Mouse (Mus musculus): ENCODE data around the gene Krt33a.

Gene Krt33a

GRCm38 (mm10) chr11:99994384-99994661, 21.7 kb downstream of the Krt33a start:
- no peak for TF ChIP-seq NANOG (IDR thresholded peaks at IDR 0.05; ENCODE audit: borderline replicate concordance, low read length)
- no peak for TF ChIP-seq CTCF (conservative IDR thresholded peaks at IDR 0.05; ENCODE audit: low read length)
- TF ChIP-seq POU5F1 (IDR thresholded peaks at IDR 0.05; ENCODE audit: borderline replicate concordance, low read length) = no peak
- no peaks in the 10 kb centered on the region for H3K9me3 ChIP-seq (ENCODE audit: low read length)
- H3K4me1 ChIP-seq (replicated peaks; ENCODE audit: low read depth, low read length) = no peaks in the 10 kb centered on the region
- no peak overlapping the region for H3K4me3 ChIP-seq (replicated peaks; ENCODE audit: low read length)
- H3K36me3 ChIP-seq (ENCODE audit: insufficient read depth, low read length) = no peaks in the 10 kb centered on the region
- H3K27me3 ChIP-seq (ENCODE audit: insufficient read depth, low read length) = peaks cover 31% of the 10 kb centered on the region

DNA sequence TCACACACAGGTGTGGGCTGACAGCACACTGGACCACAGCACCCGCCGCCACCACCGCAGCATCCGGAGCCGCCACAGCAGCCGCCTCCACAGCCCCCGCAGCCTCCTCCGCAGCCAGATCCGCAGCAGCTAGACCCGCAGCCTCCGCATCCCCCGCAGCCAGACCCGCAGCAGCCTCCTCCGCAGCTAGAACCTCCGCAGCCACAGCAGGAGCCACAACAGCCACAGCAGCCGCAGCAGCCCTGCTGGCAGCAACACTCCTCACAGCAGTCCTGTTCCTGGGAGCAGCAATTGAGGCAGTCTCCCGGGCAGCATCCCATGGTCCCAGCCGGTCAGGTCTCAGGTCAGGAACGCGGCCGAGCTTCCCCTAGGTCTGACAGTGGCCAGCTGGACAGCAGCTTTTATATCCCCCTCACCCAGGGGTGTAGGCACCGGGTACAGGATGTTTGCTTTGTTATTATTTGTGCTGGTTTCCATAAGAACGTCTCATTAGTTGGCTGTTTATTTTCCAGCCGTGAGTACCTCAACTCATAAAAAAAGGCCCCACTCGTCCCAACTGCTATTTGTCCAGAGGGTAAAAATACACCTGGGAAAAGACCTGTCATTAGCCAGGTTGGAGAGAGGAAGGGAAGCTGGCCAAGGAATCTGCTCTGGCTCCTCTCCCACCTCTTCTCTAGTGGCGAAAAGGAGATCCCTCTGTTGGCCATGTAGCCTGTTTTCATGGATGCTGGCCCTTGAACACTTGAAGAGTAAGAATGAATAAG, 22.2 kb downstream of the Krt33a start, which contains the start of gene Krtap17-1:
Krtap17-1 (minus strand) TSS at position 375 of the 764 bp plus-strand sequence.
- peaks cover 31% of the 10 kb centered on the region for H3K27me3 ChIP-seq (ENCODE audit: insufficient read depth, low read length)
- H3K36me3 ChIP-seq (ENCODE audit: insufficient read depth, low read length) = no peaks in the 10 kb centered on the region
- H3K4me3 ChIP-seq (replicated peaks; ENCODE audit: low read length) = peak within 1 kb of the TSS; percentile 63
- no peaks in the 10 kb centered on the region for H3K4me1 ChIP-seq (replicated peaks; ENCODE audit: low read depth, low read length)
- no peak for TF ChIP-seq POU5F1 (IDR thresholded peaks at IDR 0.05; ENCODE audit: borderline replicate concordance, low read length)
- TF ChIP-seq NANOG (IDR thresholded peaks at IDR 0.05; ENCODE audit: borderline replicate concordance, low read length) = no peak
- TF ChIP-seq CTCF (conservative IDR thresholded peaks at IDR 0.05; ENCODE audit: low read length) = no peak
- no peaks in the 10 kb centered on the region for H3K9me3 ChIP-seq (ENCODE audit: low read length)

- Histone ChIP-seq H3K9me3 (ENCODE audit: low read length) (no peaks in the 10 kb centered on the region), H3K36me3 (ENCODE audit: insufficient read depth, low read length) (no peaks in the 10 kb centered on the region)
- TF ChIP-seq POU5F1 (IDR thresholded peaks at IDR 0.05; ENCODE audit: borderline replicate concordance, low read length) (no peak), CTCF (conservative IDR thresholded peaks at IDR 0.05; ENCODE audit: low read length) (no peak), NANOG (IDR thresholded peaks at IDR 0.05; ENCODE audit: borderline replicate concordance, low read length) (no peak)
These were observed 25.4 kb downstream of the Krt33a start for GRCm38 (mm10) chr11:99990571-99990970.

DNA sequence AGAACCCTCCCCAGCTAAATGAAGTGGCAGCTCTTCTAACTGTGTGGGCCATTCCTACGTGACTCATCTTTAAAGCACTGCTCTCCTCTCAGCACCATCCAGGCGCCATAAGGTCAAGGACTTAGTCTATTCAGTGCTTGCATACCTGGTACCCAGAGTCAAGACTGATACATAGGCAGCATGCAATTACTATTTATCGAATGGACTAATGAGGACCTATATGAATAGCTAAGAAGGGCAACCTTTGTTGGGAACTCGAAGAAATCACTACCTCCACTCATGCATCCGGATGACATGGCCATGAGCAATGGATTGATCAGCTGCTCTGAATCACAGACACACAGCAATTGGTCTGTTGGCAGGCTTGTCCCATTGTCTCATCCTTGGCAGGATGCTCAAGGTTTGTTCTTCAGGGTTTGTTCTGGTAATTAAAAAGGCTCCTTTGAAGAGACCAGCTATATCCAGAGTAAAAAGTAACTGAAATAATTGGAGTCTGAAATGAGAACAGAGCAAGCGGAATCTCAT, 26.1 kb downstream of the Krt33a start:
- Histone ChIP-seq H3K4me1 (replicated peaks; ENCODE audit: low read depth, low read length) (0 out of 2 replicates have a peak, but pooled peaks cover 4% of the 10 kb centered on the region), H3K36me3 (ENCODE audit: insufficient read depth, low read length) (no peaks in the 10 kb centered on the region), H3K27me3 (ENCODE audit: insufficient read depth, low read length) (peaks cover 38% of the 10 kb centered on the region), H3K4me3 (replicated peaks; ENCODE audit: low read length) (no peak overlapping the region), H3K9me3 (ENCODE audit: low read length) (no peaks in the 10 kb centered on the region)
- no peak for TF ChIP-seq POU5F1 (IDR thresholded peaks at IDR 0.05; ENCODE audit: borderline replicate concordance, low read length)
- TF ChIP-seq NANOG (IDR thresholded peaks at IDR 0.05; ENCODE audit: borderline replicate concordance, low read length) = no peak
- TF ChIP-seq CTCF (conservative IDR thresholded peaks at IDR 0.05; ENCODE audit: low read length) = no peak

More at GRCm38 (mm10) chr11:99990571-99990970, 25.4 kb downstream of the Krt33a start:
- peaks cover 34% of the 10 kb centered on the region for H3K27me3 ChIP-seq (ENCODE audit: insufficient read depth, low read length)
- 0 out of 2 replicates have a peak, but pooled peaks cover under 1% of the 10 kb centered on the region for H3K4me1 ChIP-seq (replicated peaks; ENCODE audit: low read depth, low read length)
- no peak overlapping the region for H3K4me3 ChIP-seq (replicated peaks; ENCODE audit: low read length)

DNA sequence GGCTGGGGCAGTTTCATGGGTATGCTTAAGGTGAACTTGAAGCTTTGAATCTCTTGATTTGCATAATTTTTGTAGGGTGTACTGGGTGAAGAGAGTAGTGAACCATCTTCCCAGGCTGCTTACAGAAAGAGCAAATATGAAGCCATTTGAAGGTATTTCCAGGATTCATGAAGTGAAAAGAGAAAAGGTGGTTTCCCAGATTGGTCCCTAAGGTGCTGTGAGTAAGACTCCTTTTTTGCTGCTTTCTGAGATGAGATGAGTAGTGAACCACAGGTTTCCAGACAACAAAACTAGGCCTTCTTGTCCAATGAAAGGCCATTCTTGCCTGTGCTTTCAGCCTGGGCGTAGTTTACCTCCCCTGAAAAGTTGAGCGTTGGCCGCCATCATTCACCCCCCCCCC, 27.5 kb downstream of the Krt33a start:
- Histone ChIP-seq H3K36me3 (ENCODE audit: insufficient read depth, low read length) (no peaks in the 10 kb centered on the region), H3K27me3 (ENCODE audit: insufficient read depth, low read length) (peaks cover 40% of the 10 kb centered on the region), H3K9me3 (ENCODE audit: low read length) (no peaks in the 10 kb centered on the region), H3K4me3 (replicated peaks; ENCODE audit: low read length) (no peak overlapping the region), H3K4me1 (replicated peaks; ENCODE audit: low read depth, low read length) (0 out of 2 replicates have a peak, but pooled peaks cover 4% of the 10 kb centered on the region)
- TF ChIP-seq NANOG (IDR thresholded peaks at IDR 0.05; ENCODE audit: borderline replicate concordance, low read length) = no peak
- no peak for TF ChIP-seq POU5F1 (IDR thresholded peaks at IDR 0.05; ENCODE audit: borderline replicate concordance, low read length)
- TF ChIP-seq CTCF (conservative IDR thresholded peaks at IDR 0.05; ENCODE audit: low read length) = no peak

DNA sequence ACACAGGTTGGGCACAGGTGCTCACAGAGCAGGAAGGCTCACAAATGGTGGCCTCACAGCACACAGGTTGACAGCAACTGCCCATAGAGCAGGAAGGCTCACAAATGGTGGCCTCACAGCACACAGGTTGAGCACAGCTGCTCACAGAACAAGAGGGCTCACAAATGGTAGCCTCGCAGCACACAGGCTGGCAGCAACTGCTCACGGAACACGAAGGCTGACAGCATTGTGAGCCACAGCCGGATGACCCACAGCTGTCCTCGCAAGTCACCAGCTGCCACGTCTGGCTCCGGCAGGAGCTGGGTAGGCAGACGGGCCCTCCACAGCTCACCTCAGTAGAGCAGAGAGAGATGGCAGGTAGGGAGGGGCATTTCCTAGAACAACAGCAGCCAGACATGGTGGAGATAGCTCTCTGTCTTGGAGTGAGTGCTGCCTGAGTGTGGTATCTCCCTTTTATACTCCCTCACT, 29.8 kb downstream of the Krt33a start, which contains the start of gene Krtap16-1:
Krtap16-1 (minus strand) TSS at position 418 of the 468 bp plus-strand sequence.
- Histone ChIP-seq H3K27me3 (ENCODE audit: insufficient read depth, low read length) (peaks cover 34% of the 10 kb centered on the region), H3K4me1 (replicated peaks; ENCODE audit: low read depth, low read length) (0 out of 2 replicates have a peak, but pooled peaks cover 4% of the 10 kb centered on the region)
- TF ChIP-seq NANOG (IDR thresholded peaks at IDR 0.05; ENCODE audit: borderline replicate concordance, low read length) = no peak

GRCm38 (mm10) chr11:99985291-99986092, 30.5 kb downstream of the Krt33a start:
- H3K36me3 ChIP-seq (ENCODE audit: insufficient read depth, low read length) = no peaks in the 10 kb centered on the region
- peaks cover 20% of the 10 kb centered on the region for H3K9me3 ChIP-seq (ENCODE audit: low read length)
- no peak for TF ChIP-seq POU5F1 (IDR thresholded peaks at IDR 0.05; ENCODE audit: borderline replicate concordance, low read length)
- no peak for TF ChIP-seq NANOG (IDR thresholded peaks at IDR 0.05; ENCODE audit: borderline replicate concordance, low read length)
- no peak for TF ChIP-seq CTCF (conservative IDR thresholded peaks at IDR 0.05; ENCODE audit: low read length)
- peak overlapping the region; percentile 46; the same call in 1 of the 2 replicates for H3K4me3 ChIP-seq (replicated peaks; ENCODE audit: low read length)
- H3K27me3 ChIP-seq (ENCODE audit: insufficient read depth, low read length) = peaks cover 34% of the 10 kb centered on the region
- 0 out of 2 replicates have a peak, but pooled peaks cover 4% of the 10 kb centered on the region for H3K4me1 ChIP-seq (replicated peaks; ENCODE audit: low read depth, low read length)

More for the DNA sequence above, 29.8 kb downstream of the Krt33a start, which contains the start of gene Krtap16-1:
- Histone ChIP-seq H3K4me3 (replicated peaks; ENCODE audit: low read length) (peak within 1 kb of the TSS; percentile 46; the same call in 1 of the 2 replicates), H3K36me3 (ENCODE audit: insufficient read depth, low read length) (no peaks in the 10 kb centered on the region), H3K9me3 (ENCODE audit: low read length) (peaks cover 15% of the 10 kb centered on the region)

- peaks cover 34% of the 10 kb centered on the region for H3K27me3 ChIP-seq (ENCODE audit: insufficient read depth, low read length)
- 0 out of 2 replicates have a peak, but pooled peaks cover 4% of the 10 kb centered on the region for H3K4me1 ChIP-seq (replicated peaks; ENCODE audit: low read depth, low read length)
- H3K4me3 ChIP-seq (replicated peaks; ENCODE audit: low read length) = no peak overlapping the region
- TF ChIP-seq NANOG (IDR thresholded peaks at IDR 0.05; ENCODE audit: borderline replicate concordance, low read length) (no peak), POU5F1 (IDR thresholded peaks at IDR 0.05; ENCODE audit: borderline replicate concordance, low read length) (no peak), CTCF (conservative IDR thresholded peaks at IDR 0.05; ENCODE audit: low read length) (no peak)
- peaks cover 20% of the 10 kb centered on the region for H3K9me3 ChIP-seq (ENCODE audit: low read length)
- no peaks in the 10 kb centered on the region for H3K36me3 ChIP-seq (ENCODE audit: insufficient read depth, low read length)
These were observed 32.6 kb downstream of the Krt33a start for GRCm38 (mm10) chr11:99983442-99983841.
